Mouse (Mus musculus): ENCODE measurements around the gene Exosc5.

DNA sequence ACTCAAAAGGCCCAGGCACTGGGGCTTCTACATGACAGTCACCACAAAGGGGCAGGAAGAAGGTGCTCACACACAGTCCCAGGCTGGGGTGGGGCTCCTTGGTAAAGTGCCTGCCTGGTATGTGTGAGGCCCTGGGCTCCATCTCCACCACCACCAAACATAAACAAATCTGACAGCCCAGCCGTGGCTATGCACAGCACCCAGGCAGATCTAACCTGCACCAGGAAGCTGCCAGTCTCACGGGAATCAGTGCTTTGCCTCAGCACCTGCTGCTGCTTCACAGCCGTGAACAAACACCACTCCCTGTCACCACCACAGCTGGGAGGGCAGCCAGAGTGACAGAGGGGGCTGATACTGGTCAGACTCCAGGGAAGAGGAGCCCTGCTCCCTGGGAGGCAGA is 22.6 kb upstream of the Exosc5 start:
- TF ChIP-seq POLR2A (IDR thresholded peaks at IDR 0.05; ENCODE audit: low read depth, low read length) (no peak), CTCF (IDR thresholded peaks at IDR 0.05; ENCODE audit: extremely low read depth, insufficient read length, insufficient replicate concordance, low read depth, low read length) (no peak)
